Mouse (Mus musculus) thymus, adult 2 months (tissue): ENCODE data around the gene Ccdc6.

Experiments used
- CTCF ChIP-seq: fragments of 200-500 bp; IDR thresholded peaks from 2 replicates; pipeline ENCODE4 v1.5.1; 2012; ENCODE audit warnings: mild to moderate bottlenecking, control low read depth, low read length, moderate library complexity, borderline replicate concordance; ENCODE audit not compliant: control insufficient read depth, poor library complexity, insufficient read depth; ENCODE audit errors: extremely low read depth
- POLR2A ChIP-seq: fragments of 200-500 bp; IDR thresholded peaks from 2 replicates; pipeline ENCODE4 v1.6.1; 2012; ENCODE audit warnings: mild to moderate bottlenecking, low read length, control low read depth, moderate library complexity; ENCODE audit not compliant: control insufficient read depth, poor library complexity, insufficient read depth; ENCODE audit errors: extremely low read depth

DNA sequence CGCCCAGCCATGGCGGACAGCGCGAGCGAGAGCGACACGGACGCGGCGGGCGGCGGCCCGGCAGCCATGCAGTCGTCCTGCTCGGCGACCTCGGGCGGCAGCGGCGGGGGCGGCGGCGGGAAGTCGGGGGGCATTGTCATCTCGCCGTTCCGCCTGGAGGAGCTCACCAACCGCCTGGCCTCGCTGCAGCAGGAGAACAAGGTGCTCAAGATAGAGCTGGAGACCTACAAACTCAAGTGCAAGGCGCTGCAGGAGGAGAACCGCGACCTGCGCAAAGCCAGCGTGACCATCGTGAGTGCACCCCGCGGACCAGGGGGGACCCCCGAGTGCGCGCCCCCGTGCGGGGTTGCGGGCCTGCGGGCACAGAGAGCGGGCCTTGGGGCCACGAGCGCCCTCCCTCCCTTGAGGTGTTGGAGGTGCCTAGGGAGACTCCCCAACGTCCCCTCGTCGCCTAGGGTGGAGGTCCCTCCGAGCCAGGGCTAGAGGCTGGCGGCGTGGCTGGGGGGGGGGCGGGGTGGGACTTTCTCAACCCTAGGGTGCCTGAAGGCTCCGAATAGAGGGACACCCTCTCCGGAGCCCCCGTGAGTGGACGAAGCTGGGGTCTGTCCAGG, 475 bp downstream of the Ccdc6 start:
- TF ChIP-seq CTCF = no peak
- TF ChIP-seq POLR2A = no peak
